In the genomic region with DNA sequence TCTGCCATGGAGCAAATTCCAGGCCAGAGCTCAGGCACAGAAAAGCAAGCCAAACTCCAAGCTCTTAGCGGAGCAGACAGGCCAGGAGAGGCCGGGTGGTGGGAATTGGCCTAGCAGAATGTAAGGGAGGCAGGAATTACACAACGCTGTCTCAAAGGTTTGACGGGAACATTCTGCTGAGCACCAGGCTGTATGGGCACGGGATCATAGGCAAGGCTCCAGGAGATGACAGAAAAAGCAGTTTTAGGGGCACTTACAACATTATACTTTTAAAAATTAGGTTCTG, we compare ENCODE assay signal across 19 mouse cellular contexts.
DNase-seq lines count a peak whose midpoint lies in the region; ATAC-seq and TF ChIP-seq lines count a peak whose summit lies in the region.
"Had no signal": no experiment of that assay in that cellular context is flagged by ENCODE, and none has a peak within 500 bp of the region (broad histone marks: within the 10 kb centered on the region; RNA-seq: fewer than 3 reads in every experiment).

No protein-coding gene starts in this region.

- peak overlapping the region; percentile 73; the same call in 1 of the 2 replicates for H3K27ac ChIP-seq in gastrocnemius, adult 2 months
- peak overlapping the region; percentile 70 for H3K27ac ChIP-seq in layer of hippocampus, adult 2 months
- peak overlapping the region; percentile 16; the same call in 1 of the 2 replicates for H3K27ac ChIP-seq in stomach, embryonic 16.5 days (ENCODE audit: low read length)
- H3K27ac ChIP-seq: forebrain, embryonic 15.5 days; limb, embryonic 12.5 days; midbrain, embryonic 15.5 days had no signal

- H3K4me3 ChIP-seq in gastrocnemius, adult 2 months, result no peak overlapping the region
- H3K4me3 ChIP-seq in layer of hippocampus, adult 2 months, result no peak overlapping the region
- H3K4me3 ChIP-seq in megakaryocyte, embryonic 14.5 days (replicated peaks), result peak overlapping the region; percentile 46
- no peak overlapping the region for H3K4me3 ChIP-seq in stomach, embryonic 16.5 days (replicated peaks; ENCODE audit: low read length)
- H3K4me3 ChIP-seq: forebrain, embryonic 15.5 days; heart, embryonic 13.5 days; limb, embryonic 12.5 days; midbrain, embryonic 15.5 days had no signal

- TF ChIP-seq CTCF in gastrocnemius, adult 2 months (IDR thresholded peaks at IDR 0.05), result no peak
- TF ChIP-seq CTCF in layer of hippocampus, adult 2 months (conservative IDR thresholded peaks at IDR 0.05), result no peak

- peak; percentile 23 for DNase-seq in gastrocnemius, adult 2 months
- no peak for DNase-seq in gastrocnemius, postnatal 4 days (ENCODE audit: low spot score in 2 of 2)
- DNase-seq in layer of hippocampus, adult 2 months (ENCODE audit: low spot score in 2 of 2), result no peak
- no peak for DNase-seq in layer of hippocampus, adult 9-11 months
- no peak for DNase-seq in frontal cortex, postnatal 36 days (ENCODE audit: low spot score in 2 of 2)
- DNase-seq: adrenal gland, adult 8-10 months; B cell, adult 2 months; cerebellum, postnatal 14 days; gastrocnemius, postnatal 14 days; right cerebral cortex, adult 18-20 months; thymus, adult 18-20 months had no signal

- 83% methylated on average over 5 of the region's 5 CpGs for WGBS in stomach, embryonic 16.5 days

- peaks cover 5% of the 10 kb centered on the region for H3K36me3 ChIP-seq in megakaryocyte, embryonic 14.5 days (replicated peaks; ENCODE audit: low read length)
- H3K36me3 ChIP-seq in stomach, embryonic 16.5 days (ENCODE audit: control insufficient read depth, insufficient read depth, low read length), result no peaks in the 10 kb centered on the region
- H3K36me3 ChIP-seq: forebrain, embryonic 15.5 days; heart, embryonic 13.5 days; limb, embryonic 12.5 days; midbrain, embryonic 15.5 days had no signal

- ATAC-seq in megakaryocyte, adult 5-6 weeks (ENCODE audit: poor library complexity, severe bottlenecking), result no peak
- ATAC-seq in stomach, embryonic 16.5 days (ENCODE audit: insufficient read depth, low FRiP score), result no peak
- ATAC-seq: forebrain, embryonic 15.5 days; inflammation-experienced regulatory T-cells, adult 6 months; midbrain, embryonic 15.5 days had no signal

- no peaks in the 10 kb centered on the region for H3K9me3 ChIP-seq in megakaryocyte, embryonic 14.5 days
- no peaks in the 10 kb centered on the region for H3K9me3 ChIP-seq in stomach, embryonic 16.5 days (replicated peaks; ENCODE audit: control insufficient read depth, low read length)
- H3K9me3 ChIP-seq: forebrain, embryonic 15.5 days; heart, embryonic 13.5 days; limb, embryonic 12.5 days; midbrain, embryonic 15.5 days had no signal

- H3K27me3 ChIP-seq in megakaryocyte, embryonic 14.5 days (replicated peaks), result no peaks in the 10 kb centered on the region
- no peaks in the 10 kb centered on the region for H3K27me3 ChIP-seq in stomach, embryonic 16.5 days (ENCODE audit: control insufficient read depth, insufficient read depth, low read length)
- H3K27me3 ChIP-seq: forebrain, embryonic 15.5 days; limb, embryonic 12.5 days; midbrain, embryonic 15.5 days had no signal

- no peak overlapping the region for H3K9ac ChIP-seq in stomach, embryonic 16.5 days (ENCODE audit: low read length)
- H3K9ac ChIP-seq: forebrain, embryonic 15.5 days; heart, embryonic 13.5 days; limb, embryonic 12.5 days; midbrain, embryonic 15.5 days had no signal

- H3K4me1 ChIP-seq in megakaryocyte, embryonic 14.5 days, result peaks cover 99% of the 10 kb centered on the region
- H3K4me1 ChIP-seq in stomach, embryonic 16.5 days (ENCODE audit: control insufficient read depth, insufficient read depth, low read length), result peaks cover 15% of the 10 kb centered on the region; the same call in 1 of the 2 replicates
- H3K4me1 ChIP-seq: forebrain, embryonic 15.5 days; midbrain, embryonic 15.5 days had no signal

- H3K4me2 ChIP-seq in stomach, embryonic 16.5 days (ENCODE audit: low read depth, low read length), result no peak overlapping the region
- H3K4me2 ChIP-seq: forebrain, embryonic 15.5 days; limb, embryonic 12.5 days; midbrain, embryonic 15.5 days had no signal

- intact Hi-C loops in gastrocnemius, adult 2 months (cut with DNase I), result no loop called here

Comparison
In these comparisons a context has a peak if more than half of its experiments do, and no peak if none do; other contexts are left out.
1. H3K27ac ChIP-seq: peak in every context shown above with its lines; median percentile 73 in gastrocnemius, adult 2 months; 70 in layer of hippocampus, adult 2 months; 16 in stomach, embryonic 16.5 days.